Mouse (Mus musculus): ENCODE results near the gene Hrh1. TPM values are rescaled to one million over a fixed set of nuclear protein-coding genes. Genes with fewer than 3 reads are reported as not detected.
A peak's percentile ranks its signal among the peaks of the same experiment; 100 is the strongest.

Hrh1 gene
- polyA plus RNA-seq (2014; fragmentation: Nextera tagmentation; extraction: Ambion mirVana) = 1.8 and 2.1 TPM in 2 replicates

GRCm38 (mm10) chr6:114397691-114398217 lies at the start of gene Hrh1:
TSS of gene Hrh1 (plus strand) at chr6:114397936.
- DNase-seq (ENCODE audit: low spot score) = peak; percentile 74
- ATAC-seq (replicated peaks; ENCODE audit: low FRiP score, low TSS enrichment, low read depth) = peak; percentile 59; the same call in 1 of the 2 replicates
- H3K4me1 ChIP-seq (replicated peaks; ENCODE audit: control insufficient read depth, insufficient read depth, low read length) = peaks cover 6% of the 10 kb centered on the region; the same call in 1 of the 2 replicates

GRCm38 (mm10) chr6:114354635-114355034 lies 43.1 kb upstream of the Hrh1 start:
- Histone ChIP-seq H3K9me3 (ENCODE audit: control insufficient read depth, low read length) (no peaks in the 10 kb centered on the region), H3K4me2 (ENCODE audit: low read length) (no peak overlapping the region), H3K27me3 (replicated peaks; ENCODE audit: control insufficient read depth, insufficient read depth, low read length) (no peaks in the 10 kb centered on the region), H3K36me3 (ENCODE audit: control insufficient read depth, insufficient read depth, low read length) (no peaks in the 10 kb centered on the region), H3K4me3 (ENCODE audit: low read depth, low read length) (no peak overlapping the region), H3K27ac (ENCODE audit: low read depth) (no peak overlapping the region), H3K4me1 (replicated peaks; ENCODE audit: control insufficient read depth, insufficient read depth, low read length) (peaks cover 11% of the 10 kb centered on the region), H3K9ac (ENCODE audit: low read length) (no peak overlapping the region)
- DNase-seq (ENCODE audit: low spot score) = no peak
- ATAC-seq (replicated peaks; ENCODE audit: low FRiP score, low TSS enrichment, low read depth) = no peak
- 48% methylated on average over 4 of the region's 4 CpGs for WGBS

More at GRCm38 (mm10) chr6:114397691-114398217, at the start of gene Hrh1:
- peaks cover 4% of the 10 kb centered on the region; the same call in 1 of the 2 replicates for H3K9me3 ChIP-seq (ENCODE audit: control insufficient read depth, low read length)
- 2% methylated on average over 54 of the region's 56 CpGs for WGBS
- peak within 1 kb of the TSS; percentile 34 for H3K27ac ChIP-seq (ENCODE audit: low read depth)
- H3K4me2 ChIP-seq (ENCODE audit: low read length) = peak within 1 kb of the TSS; percentile 95
- H3K9ac ChIP-seq (ENCODE audit: low read length) = peak within 1 kb of the TSS; percentile 37
- peak within 1 kb of the TSS; percentile 51 for H3K4me3 ChIP-seq (ENCODE audit: low read depth, low read length)
- no peaks in the 10 kb centered on the region for H3K36me3 ChIP-seq (ENCODE audit: control insufficient read depth, insufficient read depth, low read length)
- H3K27me3 ChIP-seq (replicated peaks; ENCODE audit: control insufficient read depth, insufficient read depth, low read length) = peaks cover 55% of the 10 kb centered on the region

GRCm38 (mm10) chr6:114358171-114358570 lies 39.6 kb upstream of the Hrh1 start:
- Histone ChIP-seq H3K27me3 (replicated peaks; ENCODE audit: control insufficient read depth, insufficient read depth, low read length) (no peaks in the 10 kb centered on the region), H3K4me3 (ENCODE audit: low read depth, low read length) (no peak overlapping the region), H3K4me1 (replicated peaks; ENCODE audit: control insufficient read depth, insufficient read depth, low read length) (peaks cover 11% of the 10 kb centered on the region), H3K27ac (ENCODE audit: low read depth) (no peak overlapping the region), H3K36me3 (ENCODE audit: control insufficient read depth, insufficient read depth, low read length) (no peaks in the 10 kb centered on the region), H3K4me2 (ENCODE audit: low read length) (no peak overlapping the region), H3K9ac (ENCODE audit: low read length) (no peak overlapping the region), H3K9me3 (ENCODE audit: control insufficient read depth, low read length) (no peaks in the 10 kb centered on the region)
- DNase-seq (ENCODE audit: low spot score) (no peak), ATAC-seq (replicated peaks; ENCODE audit: low FRiP score, low TSS enrichment, low read depth) (no peak)
- 66% methylated on average over 3 of the region's 3 CpGs for WGBS

GRCm38 (mm10) chr6:114362355-114362754 lies 35.4 kb upstream of the Hrh1 start:
- 67% methylated on average over 4 of the region's 4 CpGs for WGBS
- Histone ChIP-seq H3K27ac (ENCODE audit: low read depth) (no peak overlapping the region), H3K9me3 (ENCODE audit: control insufficient read depth, low read length) (no peaks in the 10 kb centered on the region), H3K4me2 (ENCODE audit: low read length) (no peak overlapping the region), H3K4me1 (replicated peaks; ENCODE audit: control insufficient read depth, insufficient read depth, low read length) (0 out of 2 replicates have a peak, but pooled peaks cover 5% of the 10 kb centered on the region), H3K9ac (ENCODE audit: low read length) (no peak overlapping the region), H3K27me3 (replicated peaks; ENCODE audit: control insufficient read depth, insufficient read depth, low read length) (no peaks in the 10 kb centered on the region), H3K36me3 (ENCODE audit: control insufficient read depth, insufficient read depth, low read length) (no peaks in the 10 kb centered on the region), H3K4me3 (ENCODE audit: low read depth, low read length) (no peak overlapping the region)
- no peak for ATAC-seq (replicated peaks; ENCODE audit: low FRiP score, low TSS enrichment, low read depth)
- DNase-seq (ENCODE audit: low spot score) = no peak

- Histone ChIP-seq H3K4me2 (ENCODE audit: low read length) (no peak overlapping the region), H3K36me3 (ENCODE audit: control insufficient read depth, insufficient read depth, low read length) (no peaks in the 10 kb centered on the region), H3K27me3 (replicated peaks; ENCODE audit: control insufficient read depth, insufficient read depth, low read length) (no peaks in the 10 kb centered on the region), H3K9me3 (ENCODE audit: control insufficient read depth, low read length) (no peaks in the 10 kb centered on the region), H3K27ac (ENCODE audit: low read depth) (no peak overlapping the region), H3K9ac (ENCODE audit: low read length) (no peak overlapping the region), H3K4me3 (ENCODE audit: low read depth, low read length) (no peak overlapping the region), H3K4me1 (replicated peaks; ENCODE audit: control insufficient read depth, insufficient read depth, low read length) (no peaks in the 10 kb centered on the region)
- DNase-seq (ENCODE audit: low spot score) = no peak
- WGBS = 88% methylated on average over 8 of the region's 8 CpGs
- ATAC-seq (replicated peaks; ENCODE audit: low FRiP score, low TSS enrichment, low read depth) = no peak
Observed at GRCm38 (mm10) chr6:114363740-114364139, 34.0 kb upstream of the Hrh1 start.

- ATAC-seq (replicated peaks; ENCODE audit: low FRiP score, low TSS enrichment, low read depth) (no peak), DNase-seq (ENCODE audit: low spot score) (no peak)
- no peak overlapping the region for H3K4me2 ChIP-seq (ENCODE audit: low read length)
- WGBS = 88% methylated on average over 5 of the region's 5 CpGs
- H3K36me3 ChIP-seq (ENCODE audit: control insufficient read depth, insufficient read depth, low read length) = no peaks in the 10 kb centered on the region
- H3K27me3 ChIP-seq (replicated peaks; ENCODE audit: control insufficient read depth, insufficient read depth, low read length) = no peaks in the 10 kb centered on the region
- H3K27ac ChIP-seq (ENCODE audit: low read depth) = no peak overlapping the region
- no peak overlapping the region for H3K9ac ChIP-seq (ENCODE audit: low read length)
- no peak overlapping the region for H3K4me3 ChIP-seq (ENCODE audit: low read depth, low read length)
- H3K9me3 ChIP-seq (ENCODE audit: control insufficient read depth, low read length) = no peaks in the 10 kb centered on the region
- no peaks in the 10 kb centered on the region for H3K4me1 ChIP-seq (replicated peaks; ENCODE audit: control insufficient read depth, insufficient read depth, low read length)
Observed at GRCm38 (mm10) chr6:114364734-114365133, 33.0 kb upstream of the Hrh1 start.

GRCm38 (mm10) chr6:114366191-114366590 lies 31.5 kb upstream of the Hrh1 start:
- no peaks in the 10 kb centered on the region for H3K27me3 ChIP-seq (replicated peaks; ENCODE audit: control insufficient read depth, insufficient read depth, low read length)
- H3K4me3 ChIP-seq (ENCODE audit: low read depth, low read length) = no peak overlapping the region
- no peaks in the 10 kb centered on the region for H3K9me3 ChIP-seq (ENCODE audit: control insufficient read depth, low read length)
- no peak overlapping the region for H3K9ac ChIP-seq (ENCODE audit: low read length)
- no peaks in the 10 kb centered on the region for H3K4me1 ChIP-seq (replicated peaks; ENCODE audit: control insufficient read depth, insufficient read depth, low read length)
- no peak overlapping the region for H3K27ac ChIP-seq (ENCODE audit: low read depth)
- 64% methylated on average over 5 of the region's 5 CpGs for WGBS
- DNase-seq (ENCODE audit: low spot score) = no peak
- no peaks in the 10 kb centered on the region for H3K36me3 ChIP-seq (ENCODE audit: control insufficient read depth, insufficient read depth, low read length)
- no peak for ATAC-seq (replicated peaks; ENCODE audit: low FRiP score, low TSS enrichment, low read depth)
- no peak overlapping the region for H3K4me2 ChIP-seq (ENCODE audit: low read length)

- no peak for DNase-seq (ENCODE audit: low spot score)
Observed at GRCm38 (mm10) chr6:114367681-114368080, 30.1 kb upstream of the Hrh1 start.

GRCm38 (mm10) chr6:114368196-114368595 lies 29.5 kb upstream of the Hrh1 start:
- 86% methylated on average over 6 of the region's 6 CpGs for WGBS
- Histone ChIP-seq H3K4me3 (ENCODE audit: low read depth, low read length) (no peak overlapping the region), H3K4me2 (ENCODE audit: low read length) (no peak overlapping the region), H3K36me3 (ENCODE audit: control insufficient read depth, insufficient read depth, low read length) (no peaks in the 10 kb centered on the region), H3K9ac (ENCODE audit: low read length) (no peak overlapping the region), H3K4me1 (replicated peaks; ENCODE audit: control insufficient read depth, insufficient read depth, low read length) (no peaks in the 10 kb centered on the region), H3K9me3 (ENCODE audit: control insufficient read depth, low read length) (no peaks in the 10 kb centered on the region), H3K27me3 (replicated peaks; ENCODE audit: control insufficient read depth, insufficient read depth, low read length) (no peaks in the 10 kb centered on the region), H3K27ac (ENCODE audit: low read depth) (no peak overlapping the region)
- no peak for ATAC-seq (replicated peaks; ENCODE audit: low FRiP score, low TSS enrichment, low read depth)
- DNase-seq (ENCODE audit: low spot score) = no peak

More at GRCm38 (mm10) chr6:114367681-114368080, 30.1 kb upstream of the Hrh1 start:
- H3K9ac ChIP-seq (ENCODE audit: low read length) = no peak overlapping the region
- H3K27me3 ChIP-seq (replicated peaks; ENCODE audit: control insufficient read depth, insufficient read depth, low read length) = no peaks in the 10 kb centered on the region
- H3K9me3 ChIP-seq (ENCODE audit: control insufficient read depth, low read length) = no peaks in the 10 kb centered on the region
- H3K4me2 ChIP-seq (ENCODE audit: low read length) = no peak overlapping the region
- no peaks in the 10 kb centered on the region for H3K36me3 ChIP-seq (ENCODE audit: control insufficient read depth, insufficient read depth, low read length)
- no peak for ATAC-seq (replicated peaks; ENCODE audit: low FRiP score, low TSS enrichment, low read depth)
- no peaks in the 10 kb centered on the region for H3K4me1 ChIP-seq (replicated peaks; ENCODE audit: control insufficient read depth, insufficient read depth, low read length)
- no peak overlapping the region for H3K27ac ChIP-seq (ENCODE audit: low read depth)
- no peak overlapping the region for H3K4me3 ChIP-seq (ENCODE audit: low read depth, low read length)
- WGBS = 58% methylated on average over 6 of the region's 6 CpGs

Data from intestine, embryonic 14.5 days (tissue).